ENCODE assay signal across 8 mouse cellular contexts in the genomic region with DNA sequence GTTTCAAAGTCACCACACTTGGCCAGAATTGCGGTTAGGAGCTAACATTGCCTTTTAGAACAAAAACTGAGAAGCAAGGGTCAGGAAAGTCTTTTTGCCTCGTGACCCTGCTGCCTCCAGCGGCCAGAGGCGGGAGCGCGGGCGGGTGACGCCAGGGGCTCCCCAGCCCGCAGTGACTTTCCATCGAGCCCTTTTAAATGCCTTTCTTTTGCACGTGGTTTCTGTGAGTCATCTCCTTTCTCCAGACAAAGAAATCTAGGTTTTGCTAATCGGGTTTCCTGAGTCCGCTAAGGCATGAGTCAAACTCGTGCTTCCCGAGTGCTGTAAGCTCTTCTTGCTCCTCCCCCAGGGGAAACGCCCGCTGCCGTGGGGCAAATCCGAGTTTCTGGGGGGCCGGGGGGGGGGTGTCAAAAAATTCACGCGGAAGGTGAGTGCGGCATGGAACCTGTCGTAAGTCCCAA. TPM values are rescaled to one million over a fixed set of nuclear protein-coding genes. Genes with fewer than 3 reads are reported as not detected.
A peak's percentile ranks its signal among the peaks of the same experiment; 100 is the strongest.
DNase-seq lines count a peak whose midpoint lies in the region; ATAC-seq and TF ChIP-seq lines count a peak whose summit lies in the region.

No protein-coding gene starts in this region.

- peaks cover 15% of the 10 kb centered on the region for H3K4me1 ChIP-seq in embryonic facial prominence, embryonic 13.5 days
- H3K4me1 ChIP-seq in liver, embryonic 11.5 days (replicated peaks; ENCODE audit: control insufficient read depth, insufficient read depth, low read length) = peaks cover 14% of the 10 kb centered on the region

- peak; percentile 58 for ATAC-seq in embryonic facial prominence, embryonic 13.5 days (ENCODE audit: insufficient number of reproducible peaks, insufficient read depth, low FRiP score, low TSS enrichment, low read depth)
- ATAC-seq in liver, embryonic 11.5 days (replicated peaks; ENCODE audit: low FRiP score) = peak; percentile 82

- H3K4me2 ChIP-seq in embryonic facial prominence, embryonic 13.5 days = peak overlapping the region; percentile 76
- H3K4me2 ChIP-seq in liver, embryonic 11.5 days = peak overlapping the region; percentile 96
- peak overlapping the region; percentile 91 for H3K4me2 ChIP-seq in myocyte (ENCODE audit: low read depth)

- no peaks in the 10 kb centered on the region for H3K9me3 ChIP-seq in embryonic facial prominence, embryonic 13.5 days
- no peaks in the 10 kb centered on the region for H3K9me3 ChIP-seq in liver, embryonic 11.5 days (ENCODE audit: control insufficient read depth, low read length)

- H3K4me3 ChIP-seq in embryonic facial prominence, embryonic 13.5 days = peak overlapping the region; percentile 52
- peak overlapping the region; percentile 56 for H3K4me3 ChIP-seq in liver, embryonic 11.5 days (ENCODE audit: low read depth, low read length)
- peak overlapping the region; percentile 34 for H3K4me3 ChIP-seq in myocyte

- no peaks in the 10 kb centered on the region for H3K36me3 ChIP-seq in embryonic facial prominence, embryonic 13.5 days
- peaks cover 3% of the 10 kb centered on the region; the same call in 1 of the 2 replicates for H3K36me3 ChIP-seq in liver, embryonic 11.5 days (ENCODE audit: control insufficient read depth, insufficient read depth, low read length)
- H3K36me3 ChIP-seq in myocyte (ENCODE audit: control insufficient read depth, insufficient read depth) = no peaks in the 10 kb centered on the region

- peak overlapping the region; percentile 66 for H3K9ac ChIP-seq in embryonic facial prominence, embryonic 13.5 days
- peak overlapping the region; percentile 59 for H3K9ac ChIP-seq in liver, embryonic 11.5 days (ENCODE audit: low read depth, low read length)

- TF ChIP-seq POLR2A in myocyte (IDR thresholded peaks at IDR 0.05; ENCODE audit: insufficient read length, low read depth) = no peak

- peak overlapping the region; percentile 82 for H3K27ac ChIP-seq in embryonic facial prominence, embryonic 13.5 days
- H3K27ac ChIP-seq in liver, embryonic 11.5 days (ENCODE audit: low read depth, low read length) = peak overlapping the region; percentile 79

- no peak overlapping the region for H3ac ChIP-seq in myocyte (ENCODE audit: control insufficient read depth, insufficient read length)

- no peaks in the 10 kb centered on the region for H3K27me3 ChIP-seq in embryonic facial prominence, embryonic 13.5 days
- H3K27me3 ChIP-seq in liver, embryonic 11.5 days (replicated peaks; ENCODE audit: control insufficient read depth, insufficient read depth, low read length) = no peaks in the 10 kb centered on the region
- H3K27me3 ChIP-seq in myocyte (ENCODE audit: control insufficient read depth, insufficient read depth, insufficient read length) = no peaks in the 10 kb centered on the region

- under 1% methylated on average over 24 of the region's 24 CpGs for WGBS in embryonic facial prominence, embryonic 13.5 days
- WGBS in liver, embryonic 11.5 days = under 1% methylated on average over 24 of the region's 24 CpGs

- DNase-seq in 3T3-L1 (ENCODE audit: low read depth, low spot score) = peak; percentile 99
- DNase-seq in adrenal gland, postnatal 36 days = peak; percentile 90 to 94
- DNase-seq in heart, adult 8-10 months (ENCODE audit: low spot score) = peak; percentile 76
- peak; percentile 88 for DNase-seq in kidney, adult 9 months
- peak; percentile 80 for DNase-seq in liver, embryonic 11.5 days (ENCODE audit: low spot score)
- peak; percentile 72 to 89 for DNase-seq in spleen, postnatal 4 days (ENCODE audit: low spot score in 2 of 2)

- H3K79me2 ChIP-seq in myocyte (ENCODE audit: control insufficient read depth, insufficient read depth) = no peaks in the 10 kb centered on the region

TF ChIP-seq in myocyte, 11 proteins besides CTCF, POLR2A, EP300 and RAD21:
- no peak for TF ChIP-seq MAX (IDR thresholded peaks at IDR 0.05; ENCODE audit: low read depth)
- no peak for TF ChIP-seq TCF12 (IDR thresholded peaks at IDR 0.05; ENCODE audit: insufficient read depth, poor library complexity, severe bottlenecking)
- peak; percentile 33 for TF ChIP-seq USF1 (IDR thresholded peaks at IDR 0.05; ENCODE audit: low read depth)

RNA-seq across cellular contexts. Expression of gene Eef1a1, which starts 38.4 kb away (rescaled TPM):
- 1,000 to 10,000 TPM; 6,718 to 6,967 TPM for total RNA-seq in adrenal gland, postnatal 36 days (2021)
- 5,425 and 5,472 TPM in 2 replicates for polyA plus RNA-seq in embryonic facial prominence, embryonic 13.5 days (2015; fragmentation: Nextera tagmentation; extraction: Ambion mirVana)
- total RNA-seq in heart, adult 8-10 months (2022) = 100 to 1,000 TPM; 830 to 950 (median 884) TPM
- 4,536 and 4,551 TPM in 2 replicates for polyA plus RNA-seq in liver, embryonic 11.5 days (2014; fragmentation: Nextera tagmentation; extraction: Ambion mirVana)
- 8,203 TPM for polyA plus RNA-seq in myocyte (2012; fragmentation: generic; extraction: Trizol)

Comparison
In these comparisons a context has a peak if more than half of its experiments do, and no peak if none do; other contexts are left out.
1. Peak in every context shown above with its lines: DNase-seq, ATAC-seq, H3K4me3 ChIP-seq and H3K27ac ChIP-seq.